Mouse (Mus musculus): ENCODE measurements around the gene Ufd1. TPM values are rescaled to one million over a fixed set of nuclear protein-coding genes. Genes with fewer than 3 reads are reported as not detected.
"Not testable (repeated sequence)": the region's sequence is repeated elsewhere in the genome, so short reads cannot be mapped to it uniquely, and the experiment has no call there.

Gene Ufd1
- polyA plus RNA-seq, 1 experiment from 2014 or later, result 130 TPM

DNA sequence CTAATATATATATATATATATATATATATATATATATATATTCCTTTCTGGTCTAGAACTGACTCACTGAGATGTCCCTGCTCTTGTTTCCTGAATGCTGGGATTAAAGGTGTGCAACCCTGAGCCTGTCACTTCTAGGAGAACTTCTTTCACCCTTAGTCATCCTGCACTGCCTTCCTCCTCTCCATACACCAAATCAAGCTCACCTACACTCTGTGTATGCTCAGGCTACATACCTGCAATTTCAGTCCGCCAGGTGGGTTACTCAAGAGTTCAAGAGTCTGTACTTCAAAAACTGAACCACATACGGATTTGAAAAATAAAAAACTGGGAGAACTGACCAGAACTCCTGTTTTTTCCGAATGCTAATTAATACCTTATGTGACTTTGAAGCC lies 24.5 kb downstream of the Ufd1 start:
- no peaks in the 10 kb centered on the region for H3K9me3 ChIP-seq (ENCODE audit: control insufficient read depth, low read length)
- 28% methylated on average over 3 of the region's 3 CpGs for WGBS
- H3K4me3 ChIP-seq (replicated peaks; ENCODE audit: low read length), result peak overlapping the region; percentile 63
- no peak overlapping the region; the same call in 1 of the 2 replicates for H3K9ac ChIP-seq (replicated peaks; ENCODE audit: low read depth, low read length)
- H3K4me1 ChIP-seq (replicated peaks; ENCODE audit: control insufficient read depth, insufficient read depth, low read length), result no peaks in the 10 kb centered on the region
- no peaks in the 10 kb centered on the region for H3K27me3 ChIP-seq (replicated peaks; ENCODE audit: control insufficient read depth, insufficient read depth, low read length)
- ATAC-seq, result peak; percentile 36
- no peak overlapping the region for H3K27ac ChIP-seq (ENCODE audit: low read length)
- peak overlapping the region; percentile 53 for H3K4me2 ChIP-seq (ENCODE audit: low read length)
- peaks cover 20% of the 10 kb centered on the region for H3K36me3 ChIP-seq (ENCODE audit: control insufficient read depth, insufficient read depth)

GRCm38 (mm10) chr16:18836468-18837208 lies 25.1 kb downstream of the Ufd1 start, which contains the start of the genes 2510002D24Rik and Gm28539:
Gene 2510002D24Rik (plus strand): TSS chr16:18836578.
Gene Gm28539 (plus strand): TSS chr16:18836584.
- no peak within 1 kb of the TSS for H3K27ac ChIP-seq (ENCODE audit: low read length)
- H3K9ac ChIP-seq (replicated peaks; ENCODE audit: low read depth, low read length), result peak within 1 kb of the TSS; percentile 74
- peaks cover 17% of the 10 kb centered on the region for H3K36me3 ChIP-seq (ENCODE audit: control insufficient read depth, insufficient read depth)
- H3K9me3 ChIP-seq (ENCODE audit: control insufficient read depth, low read length), result no peaks in the 10 kb centered on the region
- ATAC-seq, result peak; percentile 98
- H3K4me1 ChIP-seq (replicated peaks; ENCODE audit: control insufficient read depth, insufficient read depth, low read length), result no peaks in the 10 kb centered on the region
- peak within 1 kb of the TSS; percentile 63 for H3K4me3 ChIP-seq (replicated peaks; ENCODE audit: low read length)
- H3K27me3 ChIP-seq (replicated peaks; ENCODE audit: control insufficient read depth, insufficient read depth, low read length), result no peaks in the 10 kb centered on the region
- WGBS, result under 1% methylated on average over 46 of the region's 46 CpGs
- H3K4me2 ChIP-seq (ENCODE audit: low read length), result peak within 1 kb of the TSS; percentile 53

DNA sequence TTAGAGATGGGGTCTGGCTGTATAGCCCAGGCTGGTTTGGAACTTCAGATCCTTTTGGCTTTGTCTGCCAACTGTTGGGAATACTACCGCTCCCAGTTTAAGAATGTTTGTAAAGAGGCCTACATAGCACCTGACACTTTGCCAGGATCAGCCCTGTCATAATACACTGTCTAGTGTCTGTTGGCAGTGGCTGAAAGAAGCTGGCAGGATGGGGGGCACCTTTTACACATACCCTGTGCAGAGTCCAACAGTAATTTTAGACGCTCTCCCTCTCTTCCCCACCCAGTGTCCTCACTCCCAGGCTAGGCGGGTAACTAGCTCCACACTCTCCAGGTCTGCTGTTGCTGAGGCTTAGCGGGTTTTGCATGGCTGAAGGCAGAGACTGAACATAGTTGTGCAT lies 26.8 kb downstream of the Ufd1 start:
- peaks cover 12% of the 10 kb centered on the region for H3K36me3 ChIP-seq (ENCODE audit: control insufficient read depth, insufficient read depth)
- no peak overlapping the region for H3K4me2 ChIP-seq (ENCODE audit: low read length)
- no peaks in the 10 kb centered on the region for H3K9me3 ChIP-seq (ENCODE audit: control insufficient read depth, low read length)
- H3K4me1 ChIP-seq (replicated peaks; ENCODE audit: control insufficient read depth, insufficient read depth, low read length), result no peaks in the 10 kb centered on the region
- no peak overlapping the region for H3K9ac ChIP-seq (replicated peaks; ENCODE audit: low read depth, low read length)
- H3K27ac ChIP-seq (ENCODE audit: low read length), result no peak overlapping the region
- ATAC-seq, result no peak
- H3K27me3 ChIP-seq (replicated peaks; ENCODE audit: control insufficient read depth, insufficient read depth, low read length), result no peaks in the 10 kb centered on the region
- H3K4me3 ChIP-seq (replicated peaks; ENCODE audit: low read length), result no peak overlapping the region
- 84% methylated on average over 4 of the region's 4 CpGs for WGBS

DNA sequence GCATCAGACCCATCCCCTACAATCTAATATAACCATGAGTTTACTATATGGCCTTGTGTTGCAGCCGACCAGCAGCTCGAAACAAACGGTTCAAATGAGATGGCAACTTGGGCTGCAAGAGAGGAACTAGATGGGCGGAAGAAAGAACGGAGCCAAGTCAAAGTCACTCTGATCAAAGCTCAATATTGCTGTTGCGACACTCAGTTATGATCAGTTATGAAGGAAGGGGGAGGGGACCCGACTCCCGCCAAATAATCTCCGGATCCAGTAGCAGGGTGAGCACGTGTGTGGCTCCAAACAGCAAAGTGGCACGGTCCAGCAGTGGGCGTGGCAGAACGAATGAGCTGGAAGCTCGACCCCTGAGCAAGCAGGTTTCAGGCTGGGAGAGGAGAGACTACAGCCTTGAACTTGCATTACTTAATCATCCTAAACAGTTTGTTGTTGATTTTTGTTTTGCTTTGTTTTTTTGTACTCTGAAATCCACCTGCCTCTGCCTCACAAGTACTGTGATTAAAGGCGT lies 34.8 kb downstream of the Ufd1 start:
- WGBS, result 91% methylated on average over 15 of the region's 15 CpGs

GRCm38 (mm10) chr16:18849521-18850190 lies 38.1 kb downstream of the Ufd1 start:
- not testable (repeated sequence) for H3K9me3 ChIP-seq (ENCODE audit: control insufficient read depth, low read length); H3K36me3 ChIP-seq (ENCODE audit: control insufficient read depth, insufficient read depth); H3K9ac ChIP-seq (replicated peaks; ENCODE audit: low read depth, low read length); H3K27ac ChIP-seq (ENCODE audit: low read length); H3K4me1 ChIP-seq (replicated peaks; ENCODE audit: control insufficient read depth, insufficient read depth, low read length); H3K27me3 ChIP-seq (replicated peaks; ENCODE audit: control insufficient read depth, insufficient read depth, low read length); H3K4me2 ChIP-seq (ENCODE audit: low read length); H3K4me3 ChIP-seq (replicated peaks; ENCODE audit: low read length); ATAC-seq
- 94% methylated on average over 14 of the region's 17 CpGs for WGBS

More for the DNA sequence above, 34.8 kb downstream of the Ufd1 start:
- no peaks in the 10 kb centered on the region for H3K27me3 ChIP-seq (replicated peaks; ENCODE audit: control insufficient read depth, insufficient read depth, low read length)
- H3K9me3 ChIP-seq (ENCODE audit: control insufficient read depth, low read length), result no peaks in the 10 kb centered on the region
- no peak overlapping the region for H3K27ac ChIP-seq (ENCODE audit: low read length)
- ATAC-seq, result no peak
- no peak overlapping the region for H3K9ac ChIP-seq (replicated peaks; ENCODE audit: low read depth, low read length)
- no peaks in the 10 kb centered on the region for H3K4me1 ChIP-seq (replicated peaks; ENCODE audit: control insufficient read depth, insufficient read depth, low read length)
- H3K36me3 ChIP-seq (ENCODE audit: control insufficient read depth, insufficient read depth), result no peaks in the 10 kb centered on the region
- H3K4me2 ChIP-seq (ENCODE audit: low read length), result no peak overlapping the region
- H3K4me3 ChIP-seq (replicated peaks; ENCODE audit: low read length), result no peak overlapping the region

DNA sequence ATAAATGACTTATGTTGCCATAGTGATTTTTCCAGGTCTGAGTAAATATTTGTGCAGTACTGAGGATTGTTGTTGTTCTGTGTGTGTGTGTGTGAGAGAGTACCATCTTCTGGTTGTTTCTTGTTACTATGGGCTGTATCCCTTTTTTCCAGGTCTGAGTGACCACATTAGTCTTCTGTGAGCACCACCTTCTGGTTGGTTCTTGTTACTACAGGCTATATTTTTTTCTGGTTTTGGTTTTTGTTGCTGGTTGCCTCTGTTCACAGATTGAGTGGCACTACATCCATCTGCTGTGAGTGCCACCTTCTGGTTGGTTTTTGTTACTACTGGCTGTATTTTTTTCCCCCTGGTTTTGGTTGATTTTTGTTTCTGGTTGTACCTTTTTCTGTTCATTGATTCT lies 47.0 kb downstream of the Ufd1 start:
- H3K4me1 ChIP-seq (replicated peaks; ENCODE audit: control insufficient read depth, insufficient read depth, low read length), result no peaks in the 10 kb centered on the region
- H3K27me3 ChIP-seq (replicated peaks; ENCODE audit: control insufficient read depth, insufficient read depth, low read length), result no peaks in the 10 kb centered on the region
- no peak overlapping the region for H3K27ac ChIP-seq (ENCODE audit: low read length)
- H3K4me3 ChIP-seq (replicated peaks; ENCODE audit: low read length), result no peak overlapping the region
- H3K4me2 ChIP-seq (ENCODE audit: low read length), result no peak overlapping the region
- no peak for ATAC-seq
- no peaks in the 10 kb centered on the region for H3K9me3 ChIP-seq (ENCODE audit: control insufficient read depth, low read length)
- no peaks in the 10 kb centered on the region for H3K36me3 ChIP-seq (ENCODE audit: control insufficient read depth, insufficient read depth)
- H3K9ac ChIP-seq (replicated peaks; ENCODE audit: low read depth, low read length), result no peak overlapping the region

DNA sequence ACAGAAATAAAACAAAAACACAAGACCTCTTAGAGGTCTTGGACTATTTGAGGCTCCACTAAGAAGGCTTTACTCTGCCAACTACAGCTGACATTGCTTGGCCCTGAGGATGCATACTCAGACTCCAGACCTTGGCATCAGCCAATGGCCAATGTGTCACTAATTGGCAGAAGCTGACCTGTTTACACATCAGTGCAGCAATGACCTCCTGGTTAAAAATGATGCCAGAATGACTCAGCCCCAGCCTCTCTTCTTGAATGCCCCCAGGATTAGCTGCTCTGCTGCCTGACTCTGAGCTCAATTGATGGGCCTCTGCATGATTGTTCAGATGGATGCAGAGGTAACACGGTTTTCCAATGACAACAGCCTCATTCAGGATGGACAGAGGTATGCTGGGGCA lies 48.6 kb downstream of the Ufd1 start:
- Histone ChIP-seq H3K4me2 (ENCODE audit: low read length) (no peak overlapping the region), H3K9ac (replicated peaks; ENCODE audit: low read depth, low read length) (no peak overlapping the region), H3K27ac (ENCODE audit: low read length) (no peak overlapping the region), H3K4me1 (replicated peaks; ENCODE audit: control insufficient read depth, insufficient read depth, low read length) (no peaks in the 10 kb centered on the region), H3K9me3 (ENCODE audit: control insufficient read depth, low read length) (no peaks in the 10 kb centered on the region), H3K4me3 (replicated peaks; ENCODE audit: low read length) (no peak overlapping the region), H3K36me3 (ENCODE audit: control insufficient read depth, insufficient read depth) (no peaks in the 10 kb centered on the region), H3K27me3 (replicated peaks; ENCODE audit: control insufficient read depth, insufficient read depth, low read length) (no peaks in the 10 kb centered on the region)
- WGBS, result 63% methylated on average over 1 of the region's 1 CpGs
- ATAC-seq, result no peak

GRCm38 (mm10) chr16:18870495-18870894 lies 58.9 kb downstream of the Ufd1 start:
- H3K4me1 ChIP-seq (replicated peaks; ENCODE audit: control insufficient read depth, insufficient read depth, low read length); H3K4me3 ChIP-seq (replicated peaks; ENCODE audit: low read length); ATAC-seq; H3K27me3 ChIP-seq (replicated peaks; ENCODE audit: control insufficient read depth, insufficient read depth, low read length); H3K27ac ChIP-seq (ENCODE audit: low read length); H3K9me3 ChIP-seq (ENCODE audit: control insufficient read depth, low read length); H3K9ac ChIP-seq (replicated peaks; ENCODE audit: low read depth, low read length); H3K4me2 ChIP-seq (ENCODE audit: low read length): not testable (repeated sequence)
- H3K36me3 ChIP-seq (ENCODE audit: control insufficient read depth, insufficient read depth), result peaks cover 20% of the 10 kb centered on the region
- WGBS, result 97% methylated on average over 1 of the region's 1 CpGs

- Histone ChIP-seq H3K4me1 (replicated peaks; ENCODE audit: control insufficient read depth, insufficient read depth, low read length) (peaks cover 28% of the 10 kb centered on the region), H3K4me2 (ENCODE audit: low read length) (peak overlapping the region; percentile 66), H3K27ac (ENCODE audit: low read length) (peak overlapping the region; percentile 97), H3K27me3 (replicated peaks; ENCODE audit: control insufficient read depth, insufficient read depth, low read length) (no peaks in the 10 kb centered on the region), H3K9ac (replicated peaks; ENCODE audit: low read depth, low read length) (peak overlapping the region; percentile 90), H3K9me3 (ENCODE audit: control insufficient read depth, low read length) (no peaks in the 10 kb centered on the region), H3K36me3 (ENCODE audit: control insufficient read depth, insufficient read depth) (peaks cover 18% of the 10 kb centered on the region), H3K4me3 (replicated peaks; ENCODE audit: low read length) (peak overlapping the region; percentile 70)
- no peak for ATAC-seq
- under 1% methylated on average over 17 of the region's 17 CpGs for WGBS
Observed at GRCm38 (mm10) chr16:18876091-18876441, 64.5 kb downstream of the Ufd1 start.
